ENCODE assay signal across 8 mouse cellular contexts in the genomic region with DNA sequence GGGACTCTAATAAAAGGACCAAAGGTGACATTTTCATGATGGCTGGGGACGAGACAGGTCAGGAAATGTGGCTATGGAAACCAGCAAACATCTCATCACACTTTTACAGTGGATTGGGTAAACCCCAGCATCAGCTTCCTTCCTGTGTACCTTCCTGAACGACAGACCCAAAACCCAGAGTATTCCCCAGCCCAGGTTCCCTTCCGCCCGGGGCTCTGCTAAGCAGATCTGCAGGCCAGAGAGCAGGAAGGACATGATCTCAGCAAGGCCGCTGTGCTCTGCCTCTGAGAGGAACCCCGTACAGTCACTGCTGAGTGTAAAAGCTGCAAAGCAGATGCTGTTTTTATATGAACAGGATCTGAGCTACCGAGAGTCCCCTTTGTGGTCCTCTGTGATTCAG. TPM values are rescaled to one million over a fixed set of nuclear protein-coding genes. Genes with fewer than 3 reads are reported as not detected.
A peak's percentile ranks its signal among the peaks of the same experiment; 100 is the strongest.
DNase-seq lines count a peak whose midpoint lies in the region; ATAC-seq lines count a peak whose summit lies in the region.

No protein-coding gene starts in this region.

- 15% methylated on average over 7 of the region's 7 CpGs for WGBS in liver, embryonic 13.5 days (ENCODE audit: insufficient replicate concordance)
- 76% methylated on average over 7 of the region's 7 CpGs for WGBS in midbrain, embryonic 13.5 days

- H3K36me3 ChIP-seq in liver, embryonic 13.5 days = no peaks in the 10 kb centered on the region
- no peaks in the 10 kb centered on the region for H3K36me3 ChIP-seq in midbrain, embryonic 13.5 days

- H3K4me3 ChIP-seq in liver, embryonic 13.5 days (replicated peaks) = no peak overlapping the region
- no peak overlapping the region for H3K4me3 ChIP-seq in midbrain, embryonic 13.5 days (replicated peaks)

- no peak overlapping the region for H3K27ac ChIP-seq in liver, embryonic 13.5 days
- H3K27ac ChIP-seq in midbrain, embryonic 13.5 days = no peak overlapping the region

- no peaks in the 10 kb centered on the region for H3K9me3 ChIP-seq in liver, embryonic 13.5 days (replicated peaks)
- H3K9me3 ChIP-seq in midbrain, embryonic 13.5 days = no peaks in the 10 kb centered on the region

- DNase-seq in 416B (ENCODE audit: low read depth) = peak; percentile 90
- peak; percentile 50 to 54 for DNase-seq in heart, postnatal 36 days
- peak; percentile 0 for DNase-seq in liver, embryonic 13.5 days
- peak; percentile 80 to 84 for DNase-seq in spleen, postnatal 36 days (ENCODE audit: low spot score in 2 of 2)
- no peak for DNase-seq in right cerebral cortex, postnatal 25 days
- DNase-seq in urinary bladder, postnatal 25 days (ENCODE audit: low spot score) = no peak

- no peaks in the 10 kb centered on the region for H3K27me3 ChIP-seq in liver, embryonic 13.5 days
- H3K27me3 ChIP-seq in midbrain, embryonic 13.5 days = no peaks in the 10 kb centered on the region

- no peak overlapping the region for H3K4me2 ChIP-seq in liver, embryonic 13.5 days
- no peak overlapping the region for H3K4me2 ChIP-seq in midbrain, embryonic 13.5 days (replicated peaks)

- intact Hi-C loops in heart, postnatal 36 days (cut with DNase I) = loop anchor here (2.0 kb wide), 1 partner anchor 49 kb away; the partner anchor contains the start of gene Cobll1

- peak; percentile 93 for ATAC-seq in common myeloid progenitor, adult 5-6 weeks (replicated peaks; ENCODE audit: low read depth, poor library complexity, severe bottlenecking)
- ATAC-seq in liver, embryonic 13.5 days (ENCODE audit: low read depth) = peak; percentile 53; the same call in 1 of the 2 replicates
- no peak for ATAC-seq in midbrain, embryonic 13.5 days

- peaks cover 15% of the 10 kb centered on the region; the same call in 1 of the 2 replicates for H3K4me1 ChIP-seq in liver, embryonic 13.5 days (replicated peaks)
- no peaks in the 10 kb centered on the region for H3K4me1 ChIP-seq in midbrain, embryonic 13.5 days (replicated peaks)

- H3K9ac ChIP-seq in liver, embryonic 13.5 days = no peak overlapping the region
- no peak overlapping the region for H3K9ac ChIP-seq in midbrain, embryonic 13.5 days (replicated peaks)

RNA-seq across cellular contexts. Expression of gene Cobll1, which starts 49.9 kb away (rescaled TPM):
- total RNA-seq in common myeloid progenitor, adult 5-6 weeks (2017) = 3.9 and 6.9 TPM in 2 replicates
- 10 to 100 TPM; 66.8 to 78.2 TPM for total RNA-seq in heart, postnatal 36 days (2021)
- 2.3 and 3.9 TPM in 2 replicates for polyA plus RNA-seq in liver, embryonic 13.5 days (2015; fragmentation: Nextera tagmentation; extraction: Ambion mirVana)
- polyA plus RNA-seq in midbrain, embryonic 13.5 days (2015; fragmentation: Nextera tagmentation; extraction: Ambion mirVana) = 2.6 and 2.8 TPM in 2 replicates

Comparison
In these comparisons a context has a peak if more than half of its experiments do, and no peak if none do; other contexts are left out.
1. DNase-seq: peak in 416B (single experiment), heart, postnatal 36 days (2 of 2), liver, embryonic 13.5 days (single experiment) and spleen, postnatal 36 days (2 of 2); none in right cerebral cortex, postnatal 25 days (single experiment) and urinary bladder, postnatal 25 days (single experiment).